Mouse (Mus musculus): ENCODE data around the gene Dusp7. TPM values are rescaled to one million over a fixed set of nuclear protein-coding genes. Genes with fewer than 3 reads are reported as not detected.
A peak's percentile ranks its signal among the peaks of the same experiment; 100 is the strongest.

The Dusp7 gene
- polyA plus RNA-seq, 1 experiment from 2014 or later = 8.9 TPM

DNA sequence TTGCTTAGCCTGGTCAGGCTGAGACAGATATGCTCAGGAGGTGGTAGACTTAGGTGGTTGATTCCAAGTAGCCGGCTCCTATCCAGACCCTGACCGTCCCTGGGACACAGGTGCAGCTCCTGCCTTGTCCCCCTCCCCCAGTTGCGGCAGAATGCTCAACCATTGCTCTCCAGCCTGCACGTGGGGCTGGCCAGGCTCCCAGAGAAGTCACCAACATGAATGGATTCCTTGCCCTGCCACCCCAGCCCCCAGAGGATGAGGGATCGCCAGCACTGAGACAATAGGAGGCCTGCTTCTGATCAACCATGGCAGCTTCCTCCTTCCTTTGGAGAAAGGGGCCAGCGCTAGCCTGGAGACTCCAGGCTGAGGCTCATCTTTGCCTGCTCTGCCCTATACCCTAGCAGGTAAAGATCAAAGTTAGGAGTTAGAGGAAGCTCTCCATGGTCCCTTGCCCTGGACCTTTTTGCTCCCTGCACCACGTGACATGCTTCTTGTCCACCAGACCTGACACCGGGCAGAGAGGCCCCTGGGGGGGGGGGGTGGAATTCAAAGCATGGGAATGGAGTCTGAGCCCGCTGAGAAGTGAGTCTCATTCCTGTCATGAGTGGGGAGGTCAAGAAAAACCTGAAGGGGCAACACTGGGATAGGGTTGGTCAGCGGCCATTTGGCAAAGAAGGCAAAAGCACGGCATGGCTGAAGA is 24.5 kb downstream of the Dusp7 start:
- Histone ChIP-seq H3K27me3 (no peaks in the 10 kb centered on the region), H3K9ac (no peak overlapping the region), H3K27ac (no peak overlapping the region), H3K4me3 (no peak overlapping the region), H3K9me3 (replicated peaks) (no peaks in the 10 kb centered on the region; the same call in 1 of the 2 replicates), H3K36me3 (no peaks in the 10 kb centered on the region), H3K4me1 (replicated peaks) (peaks cover 42% of the 10 kb centered on the region), H3K4me2 (no peak overlapping the region)
- WGBS = 51% methylated on average over 11 of the region's 11 CpGs
- ATAC-seq (replicated peaks; ENCODE audit: insufficient number of reproducible peaks, insufficient read depth, low FRiP score, low read depth) = no peak

DNA sequence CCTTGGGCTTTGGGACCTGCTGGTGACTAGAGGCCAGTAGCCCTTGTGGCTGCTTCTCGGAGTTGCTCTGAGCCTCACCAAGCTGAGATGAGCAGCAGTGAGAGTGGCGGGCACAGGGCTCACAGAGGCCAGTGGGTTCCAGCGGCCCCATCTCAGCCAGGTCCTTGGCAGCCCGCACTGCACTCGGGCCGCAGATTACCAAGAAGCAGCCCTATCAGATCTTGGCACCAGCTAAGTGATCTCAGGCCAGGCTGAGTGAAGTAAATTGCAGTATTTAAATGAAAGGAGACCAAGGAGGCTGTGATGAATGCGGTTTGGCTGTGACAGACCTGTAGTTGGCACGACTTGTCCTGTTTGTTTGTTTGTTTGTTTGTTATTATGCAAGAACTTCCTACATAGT is 25.1 kb downstream of the Dusp7 start:
- ATAC-seq (replicated peaks; ENCODE audit: insufficient number of reproducible peaks, insufficient read depth, low FRiP score, low read depth) = no peak
- WGBS = 72% methylated on average over 8 of the region's 8 CpGs
- Histone ChIP-seq H3K27ac (no peak overlapping the region), H3K27me3 (no peaks in the 10 kb centered on the region), H3K4me2 (no peak overlapping the region), H3K4me3 (no peak overlapping the region), H3K9ac (no peak overlapping the region), H3K36me3 (no peaks in the 10 kb centered on the region), H3K9me3 (replicated peaks) (no peaks in the 10 kb centered on the region; the same call in 1 of the 2 replicates), H3K4me1 (replicated peaks) (peaks cover 45% of the 10 kb centered on the region)

DNA sequence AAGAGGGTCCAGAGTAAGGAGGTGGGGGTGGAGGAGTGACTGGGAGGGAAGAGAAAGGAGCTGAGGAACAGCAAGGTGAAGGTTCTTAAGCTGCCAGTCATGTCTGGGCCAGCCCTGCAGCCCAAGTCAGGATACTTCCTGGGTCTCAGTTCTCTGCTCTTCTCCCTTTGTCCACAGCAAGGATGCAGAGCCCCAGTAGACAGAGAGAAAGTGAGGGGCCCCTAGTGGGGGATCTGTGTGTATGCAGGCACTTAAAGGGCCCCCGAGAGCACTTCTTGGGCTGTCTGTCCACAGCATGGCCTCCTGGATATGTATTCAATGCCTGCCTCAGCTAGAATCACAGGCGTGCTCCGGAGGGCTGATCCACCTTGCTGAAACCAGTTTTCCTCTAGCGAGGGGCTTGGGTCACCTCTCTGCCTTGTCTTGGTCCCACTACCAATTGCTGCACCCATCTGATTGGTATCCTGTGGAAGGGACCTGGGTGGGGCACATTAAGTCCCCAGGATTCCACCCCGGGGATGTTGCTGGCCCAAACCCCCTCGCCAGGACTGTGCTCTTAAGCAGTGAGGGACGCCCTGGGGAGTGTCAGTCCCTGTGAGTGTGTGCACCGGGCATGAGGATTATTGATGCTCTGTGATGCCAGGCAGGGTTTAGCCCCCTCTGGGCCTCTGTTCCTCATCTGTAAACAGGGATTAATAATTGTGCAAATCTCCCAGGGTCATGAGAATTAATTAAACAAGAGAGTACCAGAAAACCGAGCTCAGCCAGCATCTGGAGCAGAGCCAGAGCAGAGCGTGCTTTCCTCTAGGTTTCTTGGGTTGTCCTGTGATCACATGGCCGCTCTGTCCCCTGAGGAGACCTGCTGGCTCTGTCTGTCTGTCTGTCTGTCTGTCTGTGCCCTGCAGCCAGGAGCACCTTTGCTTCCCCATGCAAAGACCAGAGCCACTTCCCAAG is 26.5 kb downstream of the Dusp7 start:
- no peaks in the 10 kb centered on the region for H3K36me3 ChIP-seq
- H3K4me3 ChIP-seq = no peak overlapping the region
- no peaks in the 10 kb centered on the region for H3K9me3 ChIP-seq (replicated peaks)
- ATAC-seq (replicated peaks; ENCODE audit: insufficient number of reproducible peaks, insufficient read depth, low FRiP score, low read depth) = peak; percentile 66
- H3K27ac ChIP-seq = no peak overlapping the region
- WGBS = 50% methylated on average over 11 of the region's 11 CpGs
- H3K4me1 ChIP-seq (replicated peaks) = peaks cover 47% of the 10 kb centered on the region
- no peak overlapping the region for H3K9ac ChIP-seq
- H3K27me3 ChIP-seq = no peaks in the 10 kb centered on the region
- no peak overlapping the region for H3K4me2 ChIP-seq

DNA sequence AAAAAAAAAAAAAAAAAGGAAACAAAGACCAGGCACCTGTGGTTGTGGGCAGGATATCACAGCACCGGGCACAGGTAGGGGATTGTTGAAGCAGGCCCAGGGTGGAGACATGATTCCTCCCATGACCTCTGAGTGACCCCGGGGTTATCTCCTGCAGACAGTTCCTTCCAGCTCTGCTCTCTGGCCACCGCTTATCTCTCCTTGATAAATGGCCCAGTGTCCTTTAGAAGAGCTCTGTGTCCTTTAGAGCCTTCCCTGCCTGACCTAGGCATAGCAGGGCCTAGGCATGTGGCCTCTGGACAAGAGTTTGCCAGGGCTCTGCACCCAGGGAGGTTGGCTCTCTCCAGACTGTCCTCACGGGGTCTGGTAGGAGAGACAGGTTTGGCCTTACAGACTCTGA is 29.3 kb downstream of the Dusp7 start:
- H3K4me2 ChIP-seq = no peak overlapping the region
- H3K4me1 ChIP-seq (replicated peaks) = peaks cover 39% of the 10 kb centered on the region
- H3K27me3 ChIP-seq = 0 out of 2 replicates have a peak, but pooled peaks cover 5% of the 10 kb centered on the region
- H3K9ac ChIP-seq = no peak overlapping the region
- no peaks in the 10 kb centered on the region for H3K9me3 ChIP-seq (replicated peaks)
- WGBS = 23% methylated on average over 4 of the region's 4 CpGs
- peak overlapping the region; percentile 20; the same call in 1 of the 2 replicates for H3K27ac ChIP-seq
- H3K4me3 ChIP-seq = no peak overlapping the region
- no peak for ATAC-seq (replicated peaks; ENCODE audit: insufficient number of reproducible peaks, insufficient read depth, low FRiP score, low read depth)
- no peaks in the 10 kb centered on the region for H3K36me3 ChIP-seq

DNA sequence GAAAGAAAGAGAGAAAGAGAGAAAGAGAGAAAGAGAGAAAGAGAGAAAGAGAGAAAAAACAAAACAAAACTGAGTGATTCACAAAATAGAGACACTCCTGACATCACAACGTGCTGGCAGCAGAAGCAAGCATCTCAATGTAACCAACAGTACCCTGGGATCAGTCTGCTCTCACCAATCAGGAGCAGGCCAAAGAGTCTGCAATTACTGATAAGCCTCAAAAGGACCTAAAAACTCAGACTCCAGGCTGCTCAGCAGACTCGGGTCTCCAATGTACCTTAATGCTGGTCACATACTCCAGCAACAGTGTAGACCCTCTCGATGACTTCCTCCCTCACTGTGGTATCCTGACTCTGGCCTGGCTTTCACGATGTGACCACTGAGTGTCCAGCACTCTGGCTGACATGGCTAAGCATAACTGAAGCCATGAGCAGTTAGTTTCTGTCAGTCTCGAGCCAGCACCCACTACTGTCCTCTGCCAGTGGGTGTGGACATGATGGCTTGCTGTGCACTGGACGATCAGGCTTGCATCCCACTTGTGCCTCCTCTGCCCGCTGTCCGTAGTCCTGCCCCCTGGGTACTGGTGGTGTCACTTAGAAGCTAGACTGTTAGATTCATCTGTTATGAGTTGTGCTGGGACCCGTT is 30.4 kb downstream of the Dusp7 start:
- H3K27ac ChIP-seq = no peak overlapping the region
- H3K4me1 ChIP-seq (replicated peaks) = peaks cover 38% of the 10 kb centered on the region
- no peak for ATAC-seq (replicated peaks; ENCODE audit: insufficient number of reproducible peaks, insufficient read depth, low FRiP score, low read depth)

DNA sequence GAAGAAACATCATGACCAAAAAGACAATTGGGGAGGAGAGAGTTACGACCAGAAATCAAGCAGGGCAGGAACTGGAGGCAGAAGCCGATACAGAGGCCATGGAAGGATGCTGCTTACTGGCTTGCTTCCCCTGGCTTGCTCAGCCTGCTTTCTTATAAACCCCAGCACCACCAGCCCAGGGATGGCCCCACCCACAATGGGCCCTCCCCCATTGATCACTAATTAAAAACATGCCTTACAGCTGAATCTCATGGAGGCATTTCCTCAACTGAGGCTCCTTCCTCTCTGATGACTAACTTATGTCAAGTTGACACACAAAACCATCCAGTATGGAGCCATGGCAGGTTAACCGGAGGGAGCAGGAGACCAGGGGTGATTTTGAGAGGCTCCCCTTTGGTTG is 31.4 kb downstream of the Dusp7 start:
- Histone ChIP-seq H3K4me1 (replicated peaks) (peaks cover 34% of the 10 kb centered on the region), H3K9ac (no peak overlapping the region), H3K4me2 (no peak overlapping the region), H3K9me3 (replicated peaks) (no peaks in the 10 kb centered on the region), H3K4me3 (no peak overlapping the region), H3K27me3 (0 out of 2 replicates have a peak, but pooled peaks cover 5% of the 10 kb centered on the region), H3K36me3 (no peaks in the 10 kb centered on the region), H3K27ac (no peak overlapping the region)
- 87% methylated on average over 3 of the region's 3 CpGs for WGBS
- ATAC-seq (replicated peaks; ENCODE audit: insufficient number of reproducible peaks, insufficient read depth, low FRiP score, low read depth) = no peak

More for the DNA sequence above, 30.4 kb downstream of the Dusp7 start:
- Histone ChIP-seq H3K27me3 (0 out of 2 replicates have a peak, but pooled peaks cover 5% of the 10 kb centered on the region), H3K4me2 (no peak overlapping the region), H3K4me3 (no peak overlapping the region), H3K36me3 (no peaks in the 10 kb centered on the region), H3K9ac (no peak overlapping the region), H3K9me3 (replicated peaks) (no peaks in the 10 kb centered on the region)
- 60% methylated on average over 9 of the region's 9 CpGs for WGBS

DNA sequence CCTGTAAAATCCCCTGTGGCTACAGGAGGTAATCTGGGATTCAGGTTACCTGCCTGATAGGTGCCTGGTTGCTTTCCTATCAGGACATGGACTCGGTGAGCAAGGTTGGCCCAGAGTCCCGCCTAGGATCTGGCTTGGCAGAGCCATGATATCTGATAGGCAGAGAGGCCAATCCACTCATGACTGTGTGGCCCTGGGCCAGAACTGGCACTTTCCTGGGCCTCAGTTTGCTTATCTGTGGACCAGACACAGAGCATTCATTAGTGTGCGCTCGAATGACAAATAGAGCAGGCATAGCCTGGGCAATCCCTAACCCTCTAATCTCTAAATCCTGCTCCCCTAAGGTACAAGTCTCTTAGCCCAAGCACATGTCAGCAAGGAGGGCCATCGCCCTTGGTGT is 33.7 kb downstream of the Dusp7 start:
- no peak overlapping the region for H3K27ac ChIP-seq
- 55% methylated on average over 5 of the region's 5 CpGs for WGBS
- H3K4me1 ChIP-seq (replicated peaks) = peaks cover 51% of the 10 kb centered on the region
- 0 out of 2 replicates have a peak, but pooled peaks cover 5% of the 10 kb centered on the region for H3K27me3 ChIP-seq
- H3K4me3 ChIP-seq = no peak overlapping the region
- no peak overlapping the region for H3K4me2 ChIP-seq
- H3K9me3 ChIP-seq (replicated peaks) = no peaks in the 10 kb centered on the region
- no peaks in the 10 kb centered on the region for H3K36me3 ChIP-seq
- ATAC-seq (replicated peaks; ENCODE audit: insufficient number of reproducible peaks, insufficient read depth, low FRiP score, low read depth) = no peak
- no peak overlapping the region for H3K9ac ChIP-seq

DNA sequence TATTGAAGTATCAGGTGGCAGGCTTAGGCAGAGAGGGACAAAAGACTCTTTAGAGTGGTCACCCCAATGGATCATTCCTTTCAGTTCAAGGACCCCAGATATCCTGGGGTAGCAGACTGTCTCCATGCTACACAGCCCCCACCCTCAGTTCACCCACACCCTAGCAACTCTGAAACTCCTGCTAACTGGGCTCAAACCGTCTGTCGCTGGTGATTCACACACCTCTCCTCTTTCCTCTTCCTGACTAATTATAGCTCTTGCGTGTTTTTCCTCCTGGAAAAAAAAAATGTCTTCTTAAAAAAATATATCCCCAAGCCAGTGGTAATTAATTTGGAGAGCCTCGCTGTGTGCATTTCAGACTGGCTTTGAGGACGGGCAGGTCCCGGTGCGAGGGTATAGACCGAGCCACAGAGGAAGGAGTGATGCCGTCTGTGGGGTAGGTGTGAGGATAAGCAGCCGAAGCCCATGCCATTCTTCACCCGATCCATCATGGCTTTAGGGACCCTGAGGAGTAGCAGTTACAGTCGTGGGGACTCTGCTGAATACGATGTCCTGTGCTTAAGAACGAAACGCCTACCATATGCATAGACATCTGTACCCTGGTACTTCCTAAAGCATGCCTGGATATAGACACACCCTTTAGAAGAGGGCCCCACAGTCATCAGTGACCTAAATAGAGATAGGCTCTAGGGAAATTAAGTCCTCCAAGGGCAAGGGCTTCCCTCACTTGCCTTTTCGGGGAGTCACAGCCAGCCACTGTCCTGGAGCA is 34.4 kb downstream of the Dusp7 start:
- Histone ChIP-seq H3K4me3 (no peak overlapping the region), H3K27me3 (0 out of 2 replicates have a peak, but pooled peaks cover 5% of the 10 kb centered on the region), H3K4me2 (no peak overlapping the region), H3K36me3 (no peaks in the 10 kb centered on the region), H3K4me1 (replicated peaks) (peaks cover 55% of the 10 kb centered on the region), H3K27ac (no peak overlapping the region), H3K9ac (no peak overlapping the region), H3K9me3 (replicated peaks) (no peaks in the 10 kb centered on the region)
- ATAC-seq (replicated peaks; ENCODE audit: insufficient number of reproducible peaks, insufficient read depth, low FRiP score, low read depth) = no peak
- WGBS = 69% methylated on average over 16 of the region's 16 CpGs

DNA sequence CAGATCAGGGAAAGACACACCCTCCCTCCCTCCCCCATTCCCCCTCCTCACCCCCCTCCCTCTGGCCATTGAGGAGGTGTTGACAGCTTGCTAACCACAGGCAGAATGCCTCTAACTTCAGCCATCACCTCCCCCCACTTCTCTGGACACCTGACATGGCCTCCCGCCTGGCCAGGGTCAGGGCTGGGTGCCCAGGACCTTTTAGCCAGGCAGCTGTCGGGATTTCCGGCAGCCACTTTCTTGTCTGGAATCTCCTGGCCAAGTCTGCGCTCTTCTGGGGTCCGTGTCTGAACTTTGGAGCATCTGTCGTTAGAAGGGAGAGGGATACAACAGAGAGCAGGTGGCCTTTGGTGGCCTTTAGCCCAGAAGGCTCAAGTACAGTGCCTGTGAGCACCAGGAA is 36.8 kb downstream of the Dusp7 start:
- ATAC-seq (replicated peaks; ENCODE audit: insufficient number of reproducible peaks, insufficient read depth, low FRiP score, low read depth) = peak; percentile 73
- Histone ChIP-seq H3K27me3 (0 out of 2 replicates have a peak, but pooled peaks cover 5% of the 10 kb centered on the region), H3K4me3 (no peak overlapping the region), H3K36me3 (no peaks in the 10 kb centered on the region), H3K4me2 (0 out of 2 replicates have a peak overlapping the region, but pooled peaks have one; percentile 8), H3K9me3 (replicated peaks) (no peaks in the 10 kb centered on the region), H3K4me1 (replicated peaks) (peaks cover 54% of the 10 kb centered on the region), H3K27ac (peak overlapping the region; percentile 84), H3K9ac (no peak overlapping the region)
- WGBS = 18% methylated on average over 6 of the region's 6 CpGs

DNA sequence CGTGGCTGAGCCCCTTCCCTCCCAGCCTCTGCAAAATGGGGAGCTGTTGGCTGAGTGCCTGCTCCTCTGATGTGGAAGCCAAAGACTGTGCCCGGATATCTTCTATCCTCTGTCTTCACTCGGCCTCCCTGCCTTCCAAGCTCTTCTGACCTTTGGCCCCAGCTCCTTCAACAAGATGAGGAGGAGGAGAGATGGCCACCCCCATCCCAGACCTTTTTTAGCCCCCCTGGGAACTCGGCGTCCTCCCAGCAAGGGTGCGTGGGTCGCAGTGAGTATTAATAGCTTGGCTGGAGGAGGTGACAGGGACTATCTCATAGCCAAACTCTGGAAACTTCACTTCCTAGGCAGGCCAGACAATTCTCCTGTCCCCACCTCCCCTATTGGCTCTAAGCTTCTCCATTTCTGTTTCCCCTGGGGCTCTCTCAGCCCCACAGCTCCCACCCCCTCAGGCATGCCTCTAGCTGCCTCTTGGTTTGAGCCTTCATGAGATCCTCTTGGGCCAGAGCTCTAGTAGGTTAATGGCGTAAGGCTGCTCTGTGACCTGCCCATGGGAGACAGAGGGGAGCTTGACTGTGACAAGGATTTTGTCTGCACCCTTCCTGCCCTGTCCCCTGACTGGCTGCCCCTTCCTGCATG is 38.1 kb downstream of the Dusp7 start:
- H3K9ac ChIP-seq = no peak overlapping the region; the same call in 1 of the 2 replicates
- H3K4me2 ChIP-seq = 0 out of 2 replicates have a peak overlapping the region, but pooled peaks have one; percentile 11
- WGBS = 19% methylated on average over 8 of the region's 8 CpGs
- peak overlapping the region; percentile 84 for H3K27ac ChIP-seq
- no peaks in the 10 kb centered on the region for H3K9me3 ChIP-seq (replicated peaks)
- peak; percentile 30 for ATAC-seq (replicated peaks; ENCODE audit: insufficient number of reproducible peaks, insufficient read depth, low FRiP score, low read depth)
- H3K4me1 ChIP-seq (replicated peaks) = peaks cover 60% of the 10 kb centered on the region
- H3K36me3 ChIP-seq = no peaks in the 10 kb centered on the region
- no peak overlapping the region for H3K4me3 ChIP-seq
- H3K27me3 ChIP-seq = no peaks in the 10 kb centered on the region

Data from heart, embryonic 15.5 days (tissue).